In the genomic region with DNA sequence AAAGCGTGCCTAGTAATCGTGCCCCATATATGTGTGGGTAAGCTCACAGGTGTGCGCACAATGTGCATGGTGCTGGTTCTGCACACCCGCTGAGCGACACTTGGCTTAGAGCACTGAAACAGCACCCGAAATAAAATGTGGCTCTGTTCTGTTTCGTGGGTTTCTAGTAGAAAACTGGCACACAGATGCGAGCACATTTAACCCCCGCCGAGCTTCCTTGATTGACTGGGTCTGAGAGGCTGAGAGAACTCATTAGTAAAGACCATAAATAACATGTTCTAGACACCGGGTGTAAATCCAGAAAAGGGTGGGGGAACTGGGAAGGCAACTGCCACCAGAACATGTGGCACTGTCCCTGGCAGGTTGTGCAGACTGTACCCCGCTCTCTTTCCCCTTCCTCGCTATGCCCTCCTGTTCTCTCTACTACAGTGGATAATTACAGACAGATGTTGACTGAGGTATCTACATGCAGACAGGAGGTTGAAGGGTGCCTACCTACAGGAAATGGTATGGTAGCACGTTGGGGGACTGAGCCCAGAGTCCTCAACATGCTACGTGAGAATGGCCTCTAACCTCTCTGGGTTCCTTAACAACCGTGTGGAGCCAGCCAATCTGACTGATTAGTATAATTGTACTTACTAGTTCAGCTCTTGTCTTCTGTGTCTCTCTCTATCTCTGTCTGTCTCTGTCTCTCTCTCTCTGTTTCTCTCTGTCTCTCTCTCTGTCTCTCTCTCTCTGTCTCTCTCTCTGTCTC, we compare ENCODE assay signal across 11 mouse cellular contexts. TPM values are rescaled to one million over a fixed set of nuclear protein-coding genes. Genes with fewer than 3 reads are reported as not detected.
DNase-seq lines count a peak whose midpoint lies in the region; ATAC-seq and TF ChIP-seq lines count a peak whose summit lies in the region.
"Had no signal": no experiment of that assay in that cellular context is flagged by ENCODE, and none has a peak within 500 bp of the region (broad histone marks: within the 10 kb centered on the region; RNA-seq: fewer than 3 reads in every experiment).

No protein-coding gene starts in this region.

- no peak for TF ChIP-seq CTCF in hindbrain, postnatal 0 days (IDR thresholded peaks at IDR 0.05; ENCODE audit: low read depth)

- H3K4me3 ChIP-seq in hindbrain, postnatal 0 days (ENCODE audit: low read length): no peak overlapping the region
- H3K4me3 ChIP-seq in hindbrain, embryonic 12.5 days: no peak overlapping the region
- H3K4me3 ChIP-seq: embryonic facial prominence, embryonic 12.5 days had no signal

- H3K9ac ChIP-seq in hindbrain, postnatal 0 days (replicated peaks; ENCODE audit: low read length): no peak overlapping the region
- H3K9ac ChIP-seq in hindbrain, embryonic 12.5 days: no peak overlapping the region
- H3K9ac ChIP-seq: embryonic facial prominence, embryonic 12.5 days had no signal

- no peaks in the 10 kb centered on the region for H3K4me1 ChIP-seq in hindbrain, postnatal 0 days (ENCODE audit: insufficient read depth, low read length)
- H3K4me1 ChIP-seq in hindbrain, embryonic 12.5 days: 0 out of 2 replicates have a peak, but pooled peaks cover 8% of the 10 kb centered on the region

- H3K27ac ChIP-seq in hindbrain, postnatal 0 days: no peak overlapping the region
- no peak overlapping the region for H3K27ac ChIP-seq in hindbrain, embryonic 12.5 days
- H3K27ac ChIP-seq: embryonic facial prominence, embryonic 12.5 days had no signal

- no peaks in the 10 kb centered on the region for H3K9me3 ChIP-seq in hindbrain, postnatal 0 days (ENCODE audit: low read length)
- no peaks in the 10 kb centered on the region for H3K9me3 ChIP-seq in hindbrain, embryonic 12.5 days (replicated peaks)
- H3K9me3 ChIP-seq: embryonic facial prominence, embryonic 12.5 days had no signal

- H3K4me2 ChIP-seq in hindbrain, postnatal 0 days (ENCODE audit: low read depth, low read length): no peak overlapping the region
- no peak overlapping the region for H3K4me2 ChIP-seq in hindbrain, embryonic 12.5 days (replicated peaks)
- H3K4me2 ChIP-seq: embryonic facial prominence, embryonic 12.5 days had no signal

- H3K27me3 ChIP-seq in hindbrain, postnatal 0 days (ENCODE audit: insufficient read depth, low read length): no peaks in the 10 kb centered on the region
- H3K27me3 ChIP-seq in hindbrain, embryonic 12.5 days: peaks cover 5% of the 10 kb centered on the region; the same call in 1 of the 2 replicates
- H3K27me3 ChIP-seq: embryonic facial prominence, embryonic 12.5 days had no signal

- ATAC-seq in hindbrain, postnatal 0 days: no peak
- no peak for ATAC-seq in hindbrain, embryonic 12.5 days (ENCODE audit: low FRiP score)
- ATAC-seq in megakaryocyte-erythroid progenitor cell, adult 5-6 weeks (replicated peaks; ENCODE audit: low FRiP score, low TSS enrichment, poor library complexity, severe bottlenecking): peak; percentile 34; the same call in 1 of the 2 replicates

- DNase-seq in hindbrain, postnatal 0 days (ENCODE audit: low spot score): peak; percentile 18
- peak; percentile 26 for DNase-seq in ZHBTc4 (ENCODE audit: low read depth, low spot score)
- DNase-seq in cerebellum, postnatal 36 days: peak; percentile 25 to 29
- no peak for DNase-seq in retina, postnatal 1 day
- DNase-seq in urinary bladder, postnatal 14 days (ENCODE audit: low spot score): no peak
- DNase-seq: adrenal gland, adult 2 months; gastrocnemius, postnatal 14 days had no signal

- no peaks in the 10 kb centered on the region for H3K36me3 ChIP-seq in hindbrain, postnatal 0 days (ENCODE audit: insufficient read depth, low read length)
- no peaks in the 10 kb centered on the region for H3K36me3 ChIP-seq in hindbrain, embryonic 12.5 days
- H3K36me3 ChIP-seq: embryonic facial prominence, embryonic 12.5 days had no signal

- 56% methylated on average over 16 of the region's 16 CpGs for WGBS in hindbrain, postnatal 0 days
- WGBS in hindbrain, embryonic 12.5 days: 71% methylated on average over 16 of the region's 16 CpGs

RNA-seq across cellular contexts. Expression of gene Mrgprh, which starts 3.4 kb away (rescaled TPM):
- not detected in 2 replicates for total RNA-seq in hindbrain, postnatal 0 days (2014; rRNA removed)
- not detected in 2 replicates for polyA plus RNA-seq in hindbrain, postnatal 0 days (2015; fragmentation: Nextera tagmentation; extraction: Ambion mirVana)
- polyA plus RNA-seq in hindbrain, embryonic 12.5 days (2016; fragmentation: Nextera tagmentation; extraction: Ambion mirVana): 0.12 TPM in 1 of 2 replicates, not detected in the other
- not detected in 2 replicates for total RNA-seq in megakaryocyte-erythroid progenitor cell, adult 5-6 weeks (2014; fragmentation: Nextera tagmentation)
- not detected in 2 replicates for total RNA-seq in megakaryocyte-erythroid progenitor cell, adult 5-6 weeks (2017)
- polyA plus RNA-seq: adrenal gland, adult 2 months; intestine, embryonic 14.5 days had no signal

RNA-seq across cellular contexts. Expression of gene Mas1, which starts 4.5 kb away (rescaled TPM):
- total RNA-seq in hindbrain, postnatal 0 days (2014; rRNA removed): 0.10 TPM in 1 of 2 replicates, not detected in the other
- polyA plus RNA-seq in hindbrain, postnatal 0 days (2015; fragmentation: Nextera tagmentation; extraction: Ambion mirVana): 0.19 and 0.32 TPM in 2 replicates
- 0.27 and 0.41 TPM in 2 replicates for polyA plus RNA-seq in hindbrain, embryonic 12.5 days (2016; fragmentation: Nextera tagmentation; extraction: Ambion mirVana)
- not detected in 2 replicates for total RNA-seq in megakaryocyte-erythroid progenitor cell, adult 5-6 weeks (2014; fragmentation: Nextera tagmentation)
- not detected in 2 replicates for total RNA-seq in megakaryocyte-erythroid progenitor cell, adult 5-6 weeks (2017)
- total RNA-seq: adrenal gland, adult 2 months had no signal
- polyA plus RNA-seq: adrenal gland, adult 2 months had no signal

RNA-seq across cellular contexts. Expression of gene Pnldc1, which starts 37.6 kb away (rescaled TPM):
- 0.94 and 2.4 TPM in 2 replicates for total RNA-seq in hindbrain, postnatal 0 days (2014; rRNA removed)
- 1.8 and 2.0 TPM in 2 replicates for polyA plus RNA-seq in hindbrain, postnatal 0 days (2015; fragmentation: Nextera tagmentation; extraction: Ambion mirVana)
- polyA plus RNA-seq in hindbrain, embryonic 12.5 days (2016; fragmentation: Nextera tagmentation; extraction: Ambion mirVana): 1.5 TPM in 2 replicates
- total RNA-seq in megakaryocyte-erythroid progenitor cell, adult 5-6 weeks (2014; fragmentation: Nextera tagmentation): 12.4 TPM in 1 of 2 replicates, not detected in the other
- total RNA-seq in megakaryocyte-erythroid progenitor cell, adult 5-6 weeks (2017): 0.15 TPM in 1 of 2 replicates, not detected in the other

RNA-seq across cellular contexts. Expression of gene Tcp1, which starts 43.0 kb away (rescaled TPM):
- total RNA-seq in hindbrain, postnatal 0 days (2014; rRNA removed): 310 and 510 TPM in 2 replicates
- 350 TPM in 2 replicates for polyA plus RNA-seq in hindbrain, postnatal 0 days (2015; fragmentation: Nextera tagmentation; extraction: Ambion mirVana)
- polyA plus RNA-seq in hindbrain, embryonic 12.5 days (2016; fragmentation: Nextera tagmentation; extraction: Ambion mirVana): 432 and 477 TPM in 2 replicates
- 481 and 497 TPM in 2 replicates for total RNA-seq in megakaryocyte-erythroid progenitor cell, adult 5-6 weeks (2014; fragmentation: Nextera tagmentation)
- 1,112 and 1,392 TPM in 2 replicates for total RNA-seq in megakaryocyte-erythroid progenitor cell, adult 5-6 weeks (2017)

RNA-seq across cellular contexts. Expression of gene Mrpl18, which starts 43.7 kb away (rescaled TPM):
- 34.1 and 46.9 TPM in 2 replicates for total RNA-seq in hindbrain, postnatal 0 days (2014; rRNA removed)
- 116 and 123 TPM in 2 replicates for polyA plus RNA-seq in hindbrain, postnatal 0 days (2015; fragmentation: Nextera tagmentation; extraction: Ambion mirVana)
- 136 and 148 TPM in 2 replicates for polyA plus RNA-seq in hindbrain, embryonic 12.5 days (2016; fragmentation: Nextera tagmentation; extraction: Ambion mirVana)
- 165 and 221 TPM in 2 replicates for total RNA-seq in megakaryocyte-erythroid progenitor cell, adult 5-6 weeks (2014; fragmentation: Nextera tagmentation)
- 214 and 219 TPM in 2 replicates for total RNA-seq in megakaryocyte-erythroid progenitor cell, adult 5-6 weeks (2017)

Comparison
In these comparisons a context has a peak if more than half of its experiments do, and no peak if none do; other contexts are left out.
1. DNase-seq: peak in hindbrain, postnatal 0 days (single experiment), ZHBTc4 (single experiment) and cerebellum, postnatal 36 days (2 of 2); none in retina, postnatal 1 day (single experiment) and urinary bladder, postnatal 14 days (single experiment).